Mouse (Mus musculus) urinary bladder, postnatal 14 days (tissue): Measurements from ENCODE around the gene Nes.
A peak's percentile ranks its signal among the peaks of the same experiment; 100 is the strongest.

Experiments
- DNase-seq: peaks from one replicate; pipeline ENCODE4 v3.0.0; 2021; ENCODE audit warnings: low spot score

The Nes gene

GRCm38 (mm10) chr3:88022322-88023191 lies 51.7 kb downstream of the Nes start:
- DNase-seq: peak; percentile 91

GRCm38 (mm10) chr3:88023192-88024074 lies 52.6 kb downstream of the Nes start:
- no peak for DNase-seq

DNA sequence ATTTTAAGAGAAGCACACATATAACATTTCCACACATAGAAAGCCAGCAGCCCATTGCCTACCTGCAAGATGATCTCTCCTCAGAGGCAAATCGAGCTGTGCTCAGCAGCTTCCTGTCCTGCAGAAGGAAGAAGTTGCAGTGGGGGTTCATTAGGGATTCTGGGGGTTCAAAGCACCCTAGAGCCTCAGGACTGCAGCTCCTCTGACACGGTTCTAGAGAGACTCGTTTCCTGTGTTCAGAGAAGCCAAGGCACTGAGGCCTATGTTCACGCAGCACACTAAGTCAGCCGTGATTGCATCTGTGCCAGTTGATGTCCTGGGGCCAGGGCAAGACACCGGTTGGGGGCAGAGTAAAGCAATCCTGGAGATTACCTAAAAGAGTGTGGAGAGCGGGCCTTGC lies 55.9 kb downstream of the Nes start:
- no peak for DNase-seq

DNA sequence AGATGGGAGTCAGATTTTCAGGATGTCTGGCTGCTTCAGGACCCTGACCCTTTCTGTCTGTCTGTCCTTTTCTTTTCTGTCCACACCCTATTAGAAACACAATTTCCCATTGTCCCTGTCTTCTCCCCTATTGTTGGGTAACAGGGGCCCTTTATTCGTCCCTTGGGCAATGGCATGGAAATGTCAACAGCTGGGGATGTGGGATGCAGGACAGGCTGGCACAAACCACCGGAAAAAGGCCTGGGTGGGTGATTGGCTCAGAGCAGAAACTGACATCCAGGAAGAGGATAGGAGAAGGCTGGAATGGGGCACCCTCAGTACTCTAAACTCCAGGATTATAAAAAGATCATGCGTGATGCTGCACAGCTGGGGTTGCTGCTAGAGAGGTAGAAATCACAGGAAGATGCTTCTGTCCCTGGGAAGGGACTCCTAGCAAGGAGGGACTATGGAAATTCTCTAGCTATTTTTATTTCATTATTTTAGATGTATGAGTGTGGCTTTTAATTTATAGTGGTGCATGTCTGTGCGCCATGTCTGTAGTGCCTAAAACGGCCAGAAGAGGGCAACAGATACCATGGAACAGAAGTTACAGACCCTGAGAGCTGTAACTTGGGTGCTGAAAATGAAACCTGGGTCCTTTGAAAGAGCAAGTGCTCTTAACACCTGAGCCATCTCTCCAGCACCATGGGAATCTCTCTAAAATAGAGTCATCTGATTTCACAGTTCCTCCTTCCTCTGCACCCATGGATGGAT lies 56.7 kb downstream of the Nes start, which contains the start of gene Hapln2:
Hapln2 (minus strand) TSS at position 150 of the 753 bp plus-strand sequence.
- no peak for DNase-seq
